In genomic region chr2:7063574-7064192, GRCm38 (mm10) we compare ENCODE assay signal across 9 mouse cellular contexts.
DNase-seq lines count a peak whose midpoint lies in the region; ATAC-seq and TF ChIP-seq lines count a peak whose summit lies in the region.
"Had no signal": no experiment of that assay in that cellular context is flagged by ENCODE, and none has a peak within 500 bp of the region (broad histone marks: within the 10 kb centered on the region; RNA-seq: fewer than 3 reads in every experiment).

No protein-coding gene starts in this region.

- no peaks in the 10 kb centered on the region for H3K9me3 ChIP-seq in intestine, embryonic 14.5 days (ENCODE audit: control insufficient read depth, low read length)
- no peaks in the 10 kb centered on the region for H3K9me3 ChIP-seq in intestine, postnatal 0 days (ENCODE audit: control insufficient read depth)
- no peaks in the 10 kb centered on the region for H3K9me3 ChIP-seq in forebrain, embryonic 13.5 days (replicated peaks)
- H3K9me3 ChIP-seq: G1E had no signal

- H3K27me3 ChIP-seq in intestine, embryonic 14.5 days (replicated peaks; ENCODE audit: control insufficient read depth, insufficient read depth, low read length): no peaks in the 10 kb centered on the region
- H3K27me3 ChIP-seq in intestine, postnatal 0 days (replicated peaks; ENCODE audit: control insufficient read depth, insufficient read depth, low read length): no peaks in the 10 kb centered on the region
- H3K27me3 ChIP-seq in forebrain, embryonic 13.5 days: no peaks in the 10 kb centered on the region

- no peak overlapping the region for H3K4me3 ChIP-seq in intestine, embryonic 14.5 days (ENCODE audit: low read depth, low read length)
- H3K4me3 ChIP-seq in intestine, postnatal 0 days (ENCODE audit: low read depth, low read length): no peak overlapping the region
- H3K4me3 ChIP-seq in cortical plate, adult 2 months (ENCODE audit: insufficient read depth, low read length): no peak overlapping the region
- H3K4me3 ChIP-seq in forebrain, embryonic 13.5 days: no peak overlapping the region

- H3K4me1 ChIP-seq in intestine, embryonic 14.5 days (replicated peaks; ENCODE audit: control insufficient read depth, insufficient read depth, low read length): peaks cover 12% of the 10 kb centered on the region
- no peaks in the 10 kb centered on the region for H3K4me1 ChIP-seq in intestine, postnatal 0 days (replicated peaks; ENCODE audit: control insufficient read depth, insufficient read depth, low read length)
- peaks cover 16% of the 10 kb centered on the region for H3K4me1 ChIP-seq in cortical plate, adult 2 months (ENCODE audit: control insufficient read depth, insufficient read depth, low read length)
- H3K4me1 ChIP-seq in forebrain, embryonic 13.5 days: peaks cover 28% of the 10 kb centered on the region

- no peak overlapping the region for H3K9ac ChIP-seq in intestine, embryonic 14.5 days (ENCODE audit: low read length)
- H3K9ac ChIP-seq in intestine, postnatal 0 days (ENCODE audit: low read depth, low read length): no peak overlapping the region
- H3K9ac ChIP-seq in forebrain, embryonic 13.5 days: peak overlapping the region; percentile 43

- peak overlapping the region; percentile 18; the same call in 1 of the 2 replicates for H3K27ac ChIP-seq in intestine, embryonic 14.5 days (ENCODE audit: low read depth)
- H3K27ac ChIP-seq in intestine, postnatal 0 days (ENCODE audit: low read depth, low read length): no peak overlapping the region
- H3K27ac ChIP-seq in cortical plate, adult 2 months (ENCODE audit: insufficient read depth, low read length): 0 out of 2 replicates have a peak overlapping the region, but pooled peaks have one; percentile 16
- peak overlapping the region; percentile 54 for H3K27ac ChIP-seq in forebrain, embryonic 13.5 days

- peak overlapping the region; percentile 18; the same call in 1 of the 2 replicates for H3K4me2 ChIP-seq in intestine, embryonic 14.5 days (ENCODE audit: low read length)
- no peak overlapping the region for H3K4me2 ChIP-seq in intestine, postnatal 0 days (replicated peaks; ENCODE audit: low read depth)
- peak overlapping the region; percentile 47 for H3K4me2 ChIP-seq in forebrain, embryonic 13.5 days

- DNase-seq in intestine, embryonic 14.5 days (ENCODE audit: low spot score): no peak
- peak; percentile 52 to 71 for DNase-seq in lung, postnatal 4 days
- no peak for DNase-seq in thymus, postnatal 4 days
- no peak for DNase-seq in layer of hippocampus, adult 11-12 months (ENCODE audit: low spot score)

- no peak for TF ChIP-seq POLR2A in cortical plate, adult 2 months (IDR thresholded peaks at IDR 0.05; ENCODE audit: extremely low read depth, insufficient read depth, low read length)

- no peaks in the 10 kb centered on the region for H3K36me3 ChIP-seq in intestine, embryonic 14.5 days (ENCODE audit: control insufficient read depth, insufficient read depth, low read length)
- H3K36me3 ChIP-seq in intestine, postnatal 0 days (ENCODE audit: control insufficient read depth, insufficient read depth): no peaks in the 10 kb centered on the region
- no peaks in the 10 kb centered on the region for H3K36me3 ChIP-seq in forebrain, embryonic 13.5 days (ENCODE audit: poor library complexity, severe bottlenecking)
- H3K36me3 ChIP-seq: G1E had no signal

- no peak for ATAC-seq in intestine, embryonic 14.5 days (replicated peaks; ENCODE audit: low FRiP score, low TSS enrichment, low read depth)
- no peak for ATAC-seq in intestine, postnatal 0 days
- ATAC-seq in forebrain, embryonic 13.5 days: no peak
- no peak for ATAC-seq in erythroblast, adult 5-6 weeks (replicated peaks; ENCODE audit: low FRiP score, poor library complexity, severe bottlenecking)

- TF ChIP-seq CTCF in intestine, postnatal 0 days (IDR thresholded peaks at IDR 0.05; ENCODE audit: low read depth): no peak
- no peak for TF ChIP-seq CTCF in cortical plate, adult 2 months (IDR thresholded peaks at IDR 0.05; ENCODE audit: extremely low read depth, insufficient read depth, low read length)

- WGBS in intestine, embryonic 14.5 days: 43% methylated on average over 12 of the region's 12 CpGs
- WGBS in intestine, postnatal 0 days: 43% methylated on average over 12 of the region's 12 CpGs
- 16% methylated on average over 12 of the region's 12 CpGs for WGBS in forebrain, embryonic 13.5 days

Comparison
In these comparisons a context has a peak if more than half of its experiments do, and no peak if none do; other contexts are left out.
1. DNase-seq: peak in lung, postnatal 4 days (2 of 2); none in intestine, embryonic 14.5 days (single experiment), thymus, postnatal 4 days (single experiment) and layer of hippocampus, adult 11-12 months (single experiment).